Mouse (Mus musculus) frontal cortex, postnatal 25 days (tissue): Measurements from ENCODE around the gene Tasp1.
"Not testable (repeated sequence)": the region's sequence is repeated elsewhere in the genome, so short reads cannot be mapped to it uniquely, and the experiment has no call there.

ENCODE experiments used
- DNase-seq, 2 experiments: peaks; one replicate each; pipeline ENCODE4 v3.0.0; 2022; ENCODE audit warnings: low spot score in 2 of 2

Gene Tasp1

GRCm38 (mm10) chr2:140066353-140067314 lies at the start of gene Tasp1:
Gene Tasp1 (minus strand): TSS chr2:140066805.
- peak; percentile 75 to 89 for DNase-seq

GRCm38 (mm10) chr2:140113851-140114250 lies 47.2 kb upstream of the Tasp1 start:
- peak in 1 of 2 experiments; percentile 21 for DNase-seq

DNA sequence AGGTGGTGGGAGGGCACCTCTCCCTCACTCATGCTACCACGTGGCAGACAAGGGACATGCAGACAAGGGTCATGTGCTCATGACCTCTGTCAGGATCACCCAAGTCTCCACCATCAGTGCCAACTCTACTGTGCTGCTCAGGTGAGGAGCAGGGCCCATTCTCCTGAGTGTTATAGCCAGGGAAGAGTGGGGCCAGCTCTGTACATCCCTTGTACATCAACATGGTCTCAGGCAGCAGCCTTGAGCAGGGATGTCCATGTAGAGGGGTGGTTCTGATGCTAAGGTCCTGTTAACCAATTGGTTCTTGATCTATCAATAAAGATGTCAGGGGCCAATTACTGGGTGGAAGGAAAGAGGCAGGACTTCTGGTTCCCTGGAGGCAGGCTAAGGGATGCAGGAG lies 42.3 kb upstream of the Tasp1 start:
- DNase-seq: no peak

- DNase-seq: no peak
Measured at GRCm38 (mm10) chr2:140107641-140108040, 41.0 kb upstream of the Tasp1 start.

DNA sequence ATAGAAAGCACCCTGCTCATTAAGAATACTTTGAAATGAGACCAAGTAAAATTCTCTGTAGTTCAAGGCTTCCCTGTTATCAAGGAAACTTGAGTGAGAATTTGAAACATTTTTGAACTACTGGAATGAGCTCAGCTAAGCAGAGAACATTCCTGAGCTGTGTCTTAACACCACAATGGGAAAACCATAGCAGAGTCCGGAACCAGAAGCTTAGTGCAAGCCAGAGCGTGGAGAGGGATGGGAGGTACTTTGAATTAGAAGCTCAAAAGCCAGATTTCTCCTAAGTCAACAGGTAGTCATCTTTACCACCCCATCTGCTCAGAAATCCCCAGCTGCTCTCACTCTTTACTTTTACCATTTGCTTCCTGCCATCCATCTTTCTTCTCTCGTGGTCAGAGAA lies 38.3 kb upstream of the Tasp1 start:
- no peak for DNase-seq

- DNase-seq: no peak
Measured at GRCm38 (mm10) chr2:140100551-140101474, 34.2 kb upstream of the Tasp1 start.

DNA sequence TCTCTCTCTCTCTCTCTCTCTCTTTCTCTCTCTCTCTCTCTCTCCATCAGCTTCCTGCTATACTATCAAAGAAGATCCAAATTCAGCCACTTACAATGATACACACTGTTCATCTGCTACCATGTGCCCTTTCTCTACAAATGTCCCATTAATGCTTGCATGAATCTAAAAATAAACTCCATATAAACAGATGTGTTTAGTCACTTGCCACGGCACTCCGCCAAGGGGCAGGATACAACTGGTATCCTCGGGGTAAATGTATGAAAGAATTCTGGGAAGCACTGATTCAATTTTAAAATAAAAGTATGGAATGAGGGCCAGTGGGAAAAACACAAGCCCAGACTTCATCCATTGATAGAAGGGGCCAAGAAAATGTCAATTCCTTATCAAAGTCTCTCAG lies 33.4 kb upstream of the Tasp1 start:
- DNase-seq: no peak

- no peak for DNase-seq
Measured at GRCm38 (mm10) chr2:140097131-140097591, 30.6 kb upstream of the Tasp1 start.

DNA sequence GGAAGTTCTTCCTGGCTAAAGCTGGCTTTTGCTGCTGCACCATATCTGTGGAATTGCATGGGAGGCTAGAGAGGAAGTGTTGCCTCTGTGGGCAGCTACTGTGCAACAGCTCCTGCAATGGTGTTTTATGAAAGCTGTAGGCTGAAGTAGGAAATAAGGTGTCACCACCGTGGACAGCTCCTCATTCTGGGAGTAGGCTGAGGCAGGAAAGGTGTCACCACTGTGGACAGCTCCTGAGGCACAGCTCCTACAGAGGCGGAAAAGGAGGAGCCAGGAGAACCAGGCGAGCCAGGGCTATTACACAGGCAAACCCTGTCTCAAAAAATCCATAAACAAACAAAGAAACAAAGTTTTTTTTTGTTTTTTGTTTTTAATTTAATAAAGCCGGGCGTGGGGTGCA lies 29.4 kb upstream of the Tasp1 start:
- DNase-seq: no peak

GRCm38 (mm10) chr2:140093433-140093832 lies 26.8 kb upstream of the Tasp1 start:
- DNase-seq: no peak

- DNase-seq: no peak
Measured at GRCm38 (mm10) chr2:140084245-140084644, 17.6 kb upstream of the Tasp1 start.

- DNase-seq: no peak
Measured at GRCm38 (mm10) chr2:140080747-140081577, 14.4 kb upstream of the Tasp1 start.

GRCm38 (mm10) chr2:140079284-140079683 lies 12.7 kb upstream of the Tasp1 start:
- not testable (repeated sequence) for DNase-seq

DNA sequence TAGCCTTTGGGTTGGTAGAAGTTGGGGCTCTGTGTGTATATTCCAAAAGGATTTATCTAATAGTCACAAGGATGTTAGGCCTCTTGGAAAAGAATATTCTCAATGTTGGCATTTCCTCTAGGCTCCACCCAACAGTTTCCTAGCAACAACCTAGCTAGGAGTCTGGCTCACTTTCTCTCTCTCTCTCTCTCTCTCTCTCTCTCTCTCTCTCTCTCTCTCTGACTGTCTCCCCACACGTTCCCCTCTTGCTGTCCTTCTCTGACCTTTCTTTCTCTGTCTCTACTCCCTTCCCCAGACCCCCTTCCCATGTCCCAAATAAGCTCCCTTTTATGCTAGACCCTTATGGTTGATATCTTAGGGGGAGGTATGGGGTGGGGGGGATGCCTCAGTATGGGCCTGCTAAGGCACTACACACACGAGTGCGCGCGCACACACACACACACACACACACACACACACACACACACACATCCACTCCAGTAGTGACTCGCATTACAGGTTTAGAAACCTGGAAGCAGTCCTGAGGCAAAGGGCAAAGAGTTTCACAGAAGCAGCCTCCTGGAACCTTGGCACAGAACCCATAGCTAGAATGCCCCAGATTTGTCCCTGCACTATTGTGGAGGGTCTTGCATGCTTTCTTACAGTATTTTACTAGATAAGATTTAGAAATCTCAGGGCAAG lies 12.1 kb upstream of the Tasp1 start:
- no peak for DNase-seq

GRCm38 (mm10) chr2:140077476-140077875 lies 10.9 kb upstream of the Tasp1 start:
- no peak for DNase-seq

DNA sequence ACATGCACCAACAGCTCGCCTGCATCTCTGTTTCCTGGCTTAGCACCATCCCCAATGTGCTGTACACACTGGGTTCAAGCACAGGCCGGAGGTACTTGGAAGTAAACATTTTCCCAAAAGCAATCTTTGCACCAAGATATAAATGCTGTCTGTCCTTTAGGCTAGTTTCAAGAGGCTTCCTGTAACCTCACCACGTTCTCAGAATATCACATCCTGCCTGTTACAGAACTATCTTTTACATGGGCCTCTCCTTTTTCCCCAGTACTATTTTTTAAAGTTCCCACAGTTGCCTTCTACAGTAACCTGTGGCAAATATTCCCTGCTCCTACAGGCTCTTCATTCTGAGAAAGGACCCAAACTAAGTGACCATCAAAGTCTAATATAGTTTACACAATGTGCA lies 8.5 kb upstream of the Tasp1 start:
- DNase-seq: no peak

GRCm38 (mm10) chr2:140067516-140067915 lies 911 bp upstream of the Tasp1 start:
- no peak for DNase-seq

GRCm38 (mm10) chr2:140065676-140066075 lies 929 bp downstream of the Tasp1 start:
- DNase-seq: no peak

- no peak for DNase-seq
Measured at GRCm38 (mm10) chr2:140061481-140061880, 5.1 kb downstream of the Tasp1 start.

- no peak for DNase-seq
Measured at GRCm38 (mm10) chr2:140060092-140060867, 6.3 kb downstream of the Tasp1 start.
